Mouse (Mus musculus) limb, embryonic 14.5 days (tissue): Measurements from ENCODE around the gene Nol3. TPM values are rescaled to one million over a fixed set of nuclear protein-coding genes. Genes with fewer than 3 reads are reported as not detected.

Experiments used
- ATAC-seq: fragments of 200-750 bp; cut with Nextera tagmentation; 2 replicates; pipeline ENCODE4 v1.8.0; 2017; ENCODE audit warnings: low read depth, moderate number of reproducible peaks, moderate TSS enrichment; ENCODE audit not compliant: low FRiP score
- DNase-seq: peaks from one replicate; pipeline ENCODE4 v3.0.0-alpha.2; 2015; ENCODE audit warnings: low spot score
- H3K27ac ChIP-seq: fragments of 300-500 bp; sonication (generic); replicated peaks from 2 replicates; pipeline ENCODE4 v1.5.1; 2014; ENCODE audit warnings: low read depth, mild to moderate bottlenecking, low read length, moderate library complexity, mixed read lengths
- H3K27me3 ChIP-seq: fragments of 300-500 bp; sonication (generic); 2 replicates; pipeline ENCODE4 v1.6.1; 2014; ENCODE audit warnings: low read length, mixed read lengths; ENCODE audit not compliant: control insufficient read depth, insufficient read depth
- H3K36me3 ChIP-seq: fragments of 300-500 bp; sonication (generic); 2 replicates; pipeline ENCODE4 v1.6.1; 2014; ENCODE audit warnings: mild to moderate bottlenecking, low read length, moderate library complexity, mixed read lengths; ENCODE audit not compliant: control insufficient read depth, insufficient read depth
- H3K4me1 ChIP-seq: fragments of 300-500 bp; sonication (generic); 2 replicates; pipeline ENCODE4 v1.6.1; 2014; ENCODE audit warnings: antibody characterized with exemption, low read length, mixed read lengths; ENCODE audit not compliant: control insufficient read depth, insufficient read depth
- H3K4me2 ChIP-seq: fragments of 300-500 bp; sonication (generic); replicated peaks from 2 replicates; pipeline ENCODE4 v1.6.1; 2014; ENCODE audit warnings: low read depth, mild to moderate bottlenecking, low read length, moderate library complexity; ENCODE audit not compliant: severe bottlenecking
- H3K4me3 ChIP-seq: fragments of 300-500 bp; sonication (generic); replicated peaks from 2 replicates; pipeline ENCODE4 v1.5.1; 2014; ENCODE audit warnings: low read length
- H3K9ac ChIP-seq: fragments of 300-500 bp; sonication (generic); 2 replicates; pipeline ENCODE4 v1.6.1; 2014; ENCODE audit warnings: mild to moderate bottlenecking, low read depth, low read length, moderate library complexity; ENCODE audit not compliant: severe bottlenecking
- H3K9me3 ChIP-seq: fragments of 300-500 bp; sonication (generic); 2 replicates; pipeline ENCODE4 v1.6.1; 2016; ENCODE audit warnings: low read length; ENCODE audit not compliant: control insufficient read depth
- POLR2A ChIP-seq: fragments of 200-500 bp; IDR thresholded peaks from 2 replicates; pipeline ENCODE4 v1.8.0; 2012; ENCODE audit warnings: inconsistent platforms, mild to moderate bottlenecking, moderate library complexity, borderline replicate concordance; ENCODE audit not compliant: insufficient read depth, insufficient read length; ENCODE audit errors: extremely low read depth
- WGBS: fragments of 180-500 bp; shearing (Covaris S2); extraction: QIAGEN DNeasy Blood & Tissue Kit; methylation state at CpG from one replicate; pipeline ENCODE4 v1.1.7; 2014; 5-methylcytosine and 5-hydroxymethylcytosine counted together
- polyA plus RNA-seq, 2 experiments: library from polyadenylated mRNA; depleted of rRNA in 1 of 2; stranded (reverse) in 1 of 2; unstranded in 1 of 2; fragments of >200 nt; fragmentation: Nextera tagmentation in 1 of 2; extraction: Ambion mirVana in 1 of 2; gene quantifications; 2 replicates each; pipeline versions ENCODE4 v1.2.1 to v1.2.3; 2012 to 2014

Gene Nol3
- polyA plus RNA-seq, 2 experiments: 2.3 to 3.3 TPM

- ATAC-seq (peak; percentile 48), DNase-seq (peak; percentile 65)
- Histone ChIP-seq H3K4me1 (peaks cover 24% of the 10 kb centered on the region), H3K9me3 (no peaks in the 10 kb centered on the region; the same call in 1 of the 2 replicates), H3K27ac (no peak within 1 kb of the TSS), H3K36me3 (no peaks in the 10 kb centered on the region), H3K9ac (peak within 1 kb of the TSS; percentile 59), H3K27me3 (peaks cover 68% of the 10 kb centered on the region), H3K4me2 (peak within 1 kb of the TSS; percentile 74), H3K4me3 (peak within 1 kb of the TSS; percentile 66)
- TF ChIP-seq POLR2A: no peak
- WGBS: 3% methylated on average over 53 of the region's 54 CpGs
These were observed 11.6 kb upstream of the Nol3 start, which contains the start of the genes Tradd and Fbxl8 for GRCm38 (mm10) chr8:105264024-105264982. Gene Tradd (minus strand): TSS chr8:105264609. Gene Fbxl8 (plus strand): TSS chr8:105264648.

DNA sequence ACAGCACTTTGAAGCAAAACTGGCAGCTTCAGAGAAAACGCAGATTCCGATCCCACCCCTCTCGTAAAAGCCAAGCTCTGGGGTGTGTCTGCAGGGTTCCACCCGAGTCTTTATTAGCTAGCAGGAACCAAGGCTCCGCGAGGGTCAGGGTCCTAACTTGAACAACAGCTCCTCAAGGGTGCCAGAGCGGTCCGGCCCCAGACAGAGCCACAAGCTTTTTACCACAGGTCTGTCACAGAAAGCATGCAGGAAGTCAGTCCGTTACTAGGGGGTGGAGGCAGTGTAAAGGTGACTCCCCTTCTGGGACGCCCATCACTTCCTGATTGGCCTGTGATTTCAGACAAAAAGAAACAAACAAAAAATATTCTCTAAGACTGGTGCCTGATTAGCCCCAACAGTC lies 10.8 kb upstream of the Nol3 start:
- ATAC-seq: no peak
- Histone ChIP-seq H3K4me1 (peaks cover 25% of the 10 kb centered on the region), H3K27me3 (peaks cover 69% of the 10 kb centered on the region), H3K9ac (peak overlapping the region; percentile 59), H3K4me2 (peak overlapping the region; percentile 74), H3K27ac (no peak overlapping the region), H3K9me3 (no peaks in the 10 kb centered on the region; the same call in 1 of the 2 replicates), H3K36me3 (no peaks in the 10 kb centered on the region), H3K4me3 (peak overlapping the region; percentile 66)
- WGBS: 13% methylated on average over 10 of the region's 10 CpGs
- no peak for DNase-seq
- TF ChIP-seq POLR2A: no peak

GRCm38 (mm10) chr8:105266775-105267174 lies 9.2 kb upstream of the Nol3 start:
- no peak overlapping the region for H3K4me2 ChIP-seq
- no peak overlapping the region for H3K27ac ChIP-seq
- peaks cover 33% of the 10 kb centered on the region for H3K4me1 ChIP-seq
- H3K36me3 ChIP-seq: no peaks in the 10 kb centered on the region
- no peak overlapping the region for H3K4me3 ChIP-seq
- H3K9ac ChIP-seq: no peak overlapping the region
- WGBS: 18% methylated on average over 13 of the region's 13 CpGs
- peaks cover 73% of the 10 kb centered on the region for H3K27me3 ChIP-seq
- H3K9me3 ChIP-seq: no peaks in the 10 kb centered on the region
- DNase-seq (no peak), ATAC-seq (no peak)
- TF ChIP-seq POLR2A: no peak

GRCm38 (mm10) chr8:105268342-105269074 lies 7.4 kb upstream of the Nol3 start:
- H3K27ac ChIP-seq: no peak overlapping the region
- TF ChIP-seq POLR2A: 0 out of 2 replicates have a peak, but pooled peaks have one; percentile 15
- peak overlapping the region; percentile 44 for H3K9ac ChIP-seq
- H3K4me2 ChIP-seq: peak overlapping the region; percentile 86
- peak; percentile 67 for ATAC-seq
- H3K27me3 ChIP-seq: peaks cover 81% of the 10 kb centered on the region
- H3K36me3 ChIP-seq: no peaks in the 10 kb centered on the region
- peak overlapping the region; percentile 44 for H3K4me3 ChIP-seq
- no peaks in the 10 kb centered on the region for H3K9me3 ChIP-seq
- peaks cover 33% of the 10 kb centered on the region for H3K4me1 ChIP-seq
- WGBS: under 1% methylated on average over 55 of the region's 65 CpGs
- DNase-seq: peak; percentile 79

DNA sequence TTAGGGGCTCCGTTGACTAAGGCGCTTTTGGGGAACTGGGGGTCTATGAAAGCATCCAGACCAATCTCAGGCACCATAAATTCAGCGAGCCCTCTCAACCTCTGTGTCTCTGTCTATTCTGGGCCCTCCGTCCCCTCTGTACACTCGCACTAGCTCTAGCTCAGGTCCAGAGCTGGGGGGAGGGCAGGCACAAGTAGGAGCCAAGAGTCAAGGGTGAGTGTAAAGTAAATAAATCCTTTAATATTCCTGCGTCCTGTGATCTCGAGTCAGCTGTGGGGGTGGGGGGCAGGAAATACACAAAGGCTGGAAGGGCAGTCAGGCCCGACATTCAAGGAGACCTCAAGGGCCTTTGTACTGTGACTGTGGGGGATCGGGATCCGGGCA lies 6.9 kb upstream of the Nol3 start:
- ATAC-seq (no peak), DNase-seq (no peak)
- Histone ChIP-seq H3K4me2 (peak overlapping the region; percentile 86), H3K27me3 (peaks cover 81% of the 10 kb centered on the region), H3K9me3 (no peaks in the 10 kb centered on the region), H3K4me1 (peaks cover 33% of the 10 kb centered on the region), H3K4me3 (peak overlapping the region; percentile 44), H3K36me3 (no peaks in the 10 kb centered on the region), H3K9ac (peak overlapping the region; percentile 29; the same call in 1 of the 2 replicates), H3K27ac (no peak overlapping the region)
- no peak for TF ChIP-seq POLR2A
- under 1% methylated on average over 10 of the region's 10 CpGs for WGBS
